Mouse (Mus musculus) left cerebral cortex, postnatal 36 days (tissue): ENCODE measurements around the gene Tagap. TPM values are rescaled to one million over a fixed set of nuclear protein-coding genes. Genes with fewer than 3 reads are reported as not detected.
"Not testable (repeated sequence)": the region's sequence is repeated elsewhere in the genome, so short reads cannot be mapped to it uniquely, and the experiment has no call there.

Source experiments
- DNase-seq, 2 experiments: peaks; one replicate each; pipeline ENCODE4 v3.0.0; 2021 to 2022; ENCODE audit warnings: low spot score in 2 of 2, mixed read lengths in 1 of 2
- intact Hi-C: fragments of 180-260 bp; cut with DNase I; formaldehyde crosslinking; loops from one replicate; pipeline ENCODE4 v1.15.1; 2025
- total RNA-seq, 2 experiments: library from RNA; stranded (reverse); gene quantifications; 2 replicates each; pipeline ENCODE4 v1.2.3; 2021

Tagap gene
- total RNA-seq, 2 experiments from 2014 or later: 5.5 to 6.0 TPM

DNA sequence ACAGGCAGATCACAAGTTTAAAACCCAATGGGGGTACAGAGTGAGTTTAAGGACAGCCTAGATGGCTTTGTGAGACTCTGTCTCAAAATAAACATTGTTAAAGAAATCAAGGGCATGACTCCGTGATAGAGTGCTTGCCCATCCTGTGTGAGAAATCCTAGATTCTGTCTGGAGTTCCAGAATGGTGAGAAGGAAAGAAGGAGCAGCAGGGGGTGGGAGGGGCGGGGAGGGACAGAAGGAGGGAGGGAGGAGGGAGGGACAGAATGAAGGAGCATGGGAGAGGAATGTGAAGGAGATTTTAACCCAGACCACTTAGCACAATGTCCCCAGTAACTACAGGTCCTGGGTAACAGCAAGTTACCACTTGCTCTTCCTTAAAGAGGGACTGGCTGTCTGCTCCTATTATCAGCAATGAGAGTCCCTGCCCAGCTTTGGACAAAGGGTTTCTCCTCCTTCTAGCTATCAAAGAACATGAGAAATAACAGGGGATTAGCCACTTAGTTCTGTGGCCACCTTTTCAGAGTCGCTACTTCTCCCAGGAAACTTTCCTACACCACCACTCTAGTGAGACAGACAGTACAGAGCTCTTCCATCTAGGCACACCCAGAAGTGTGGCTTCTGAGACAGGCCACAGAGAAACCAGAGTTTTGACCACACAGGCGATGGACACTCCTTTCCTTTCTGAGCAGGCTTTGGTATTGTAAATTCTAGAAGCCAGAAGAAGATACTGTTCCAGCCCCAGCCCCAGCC is 19.7 kb upstream of the Tagap start:
- intact Hi-C loops: no loop called here
- DNase-seq: no peak

DNA sequence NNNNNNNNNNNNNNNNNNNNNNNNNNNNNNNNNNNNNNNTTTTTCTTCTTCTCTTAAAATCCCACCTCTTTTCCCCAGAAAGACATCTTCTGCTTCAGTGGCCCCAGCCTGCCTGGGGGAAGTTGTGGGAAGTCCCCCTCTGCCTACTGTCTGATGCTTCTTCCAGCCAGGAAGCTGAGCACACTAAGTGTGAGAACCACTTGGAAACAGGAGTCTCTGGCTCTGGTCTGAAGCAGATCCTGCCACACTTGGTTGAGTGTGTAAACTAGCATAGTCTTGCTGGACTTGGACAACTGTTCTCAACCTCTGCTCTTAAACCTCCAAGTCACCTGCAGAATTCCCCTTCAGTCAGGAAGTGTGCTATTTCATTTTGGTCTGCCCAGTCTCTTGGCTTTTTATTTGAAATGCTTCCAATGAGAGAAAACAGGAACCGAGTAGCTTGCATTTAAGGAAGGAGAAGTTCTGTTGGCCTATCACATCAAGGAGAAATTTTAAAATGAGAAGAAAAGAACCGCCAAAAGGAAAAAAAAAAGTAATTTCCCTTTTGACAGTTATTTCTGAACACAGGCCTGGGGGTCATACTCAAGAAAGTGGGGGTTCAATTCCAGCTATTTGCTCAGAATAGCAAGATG is 11.1 kb upstream of the Tagap start:
- intact Hi-C loops: no loop called here
- no peak for DNase-seq

DNA sequence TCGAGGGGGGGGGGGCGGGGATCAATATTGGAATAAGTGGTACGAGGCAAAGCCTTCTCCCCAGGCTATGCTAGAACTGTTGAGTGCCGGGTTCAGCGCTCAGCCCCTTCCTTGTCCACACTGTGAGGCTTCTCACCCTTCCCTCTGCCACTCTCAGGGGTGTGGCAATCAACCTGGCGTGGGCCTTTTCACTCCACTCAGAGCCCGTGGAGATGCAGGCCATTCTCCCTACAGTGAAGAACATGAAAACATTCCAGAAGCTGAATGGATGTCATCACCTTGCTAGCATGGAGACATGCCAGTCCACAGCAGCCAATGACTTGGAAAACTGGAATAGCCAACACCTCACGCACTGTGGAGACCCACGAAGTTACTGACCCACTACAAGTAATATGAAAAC is 10.0 kb upstream of the Tagap start:
- intact Hi-C loops: no loop called here
- DNase-seq: no peak

- DNase-seq: no peak
- intact Hi-C loops: no loop called here
Observed at GRCm38 (mm10) chr17:7916782-7917574, 8.8 kb upstream of the Tagap start.

DNA sequence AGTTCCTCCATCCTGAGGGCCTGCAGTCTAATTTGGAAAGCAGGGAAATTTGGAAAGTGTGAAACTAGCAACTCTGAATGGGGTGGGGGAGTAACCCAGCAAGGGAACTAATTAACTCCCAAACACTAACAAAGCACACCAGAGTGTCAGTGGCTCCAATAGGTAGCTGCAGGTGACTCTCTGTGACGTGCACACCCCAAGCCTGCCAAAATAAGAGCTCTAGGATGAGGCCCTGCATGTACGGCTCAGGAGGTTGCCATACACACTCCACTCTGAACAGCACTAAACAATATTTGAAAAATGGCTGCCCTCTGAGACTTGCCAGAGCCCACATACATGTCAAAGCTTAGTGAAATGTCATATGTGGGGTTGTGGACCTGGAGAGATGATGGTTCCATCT is 7.4 kb upstream of the Tagap start:
- no peak for DNase-seq

GRCm38 (mm10) chr17:7919209-7919608 is 6.6 kb upstream of the Tagap start:
- intact Hi-C loops: no loop called here
- DNase-seq: no peak

More for the DNA sequence above, 7.4 kb upstream of the Tagap start:
- intact Hi-C loops: no loop called here

- intact Hi-C loops: no loop called here
- no peak for DNase-seq
Observed at GRCm38 (mm10) chr17:7922564-7922963, 3.2 kb upstream of the Tagap start.

- intact Hi-C loops: no loop called here
- DNase-seq: no peak
Observed at GRCm38 (mm10) chr17:7924185-7924725, 1.5 kb upstream of the Tagap start.

GRCm38 (mm10) chr17:7927582-7928535 is 2.1 kb downstream of the Tagap start:
- peak; percentile 47 to 64 for DNase-seq
- intact Hi-C loops: loop anchor here (5.0 kb wide), 1 partner anchor 61 kb away; no protein-coding TSS in a partner anchor

- DNase-seq: no peak
- intact Hi-C loops: loop anchor here (5.0 kb wide), 1 partner anchor 61 kb away; no protein-coding TSS in a partner anchor
Observed at GRCm38 (mm10) chr17:7928662-7929061, 2.9 kb downstream of the Tagap start.

DNA sequence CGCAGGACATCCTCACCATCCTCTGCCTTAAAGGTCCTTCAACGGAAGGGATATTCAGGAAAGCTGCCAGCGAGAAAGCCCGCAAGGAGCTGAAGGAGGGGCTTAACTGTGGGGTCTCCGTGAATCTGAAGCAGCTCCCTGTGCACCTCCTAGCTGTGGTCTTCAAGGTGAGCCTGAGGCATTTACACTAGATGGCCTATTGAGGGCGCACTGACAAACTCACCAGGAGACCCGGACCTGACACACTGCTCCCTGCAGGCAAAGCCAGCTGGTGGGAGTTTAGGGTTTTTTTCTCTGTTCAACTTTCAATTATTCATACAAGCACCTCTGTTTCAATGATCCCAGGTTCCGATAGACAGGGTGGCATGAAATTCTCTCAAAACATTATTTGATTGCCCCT is 3.5 kb downstream of the Tagap start:
- no peak for DNase-seq
- intact Hi-C loops: loop anchor here (5.0 kb wide), 1 partner anchor 62 kb away; no protein-coding TSS in a partner anchor

GRCm38 (mm10) chr17:7931096-7931990 is 5.5 kb downstream of the Tagap start:
- intact Hi-C loops: loop anchor here (10.0 kb wide), 1 partner anchor 977 kb away; no protein-coding TSS in a partner anchor
- no peak for DNase-seq

DNA sequence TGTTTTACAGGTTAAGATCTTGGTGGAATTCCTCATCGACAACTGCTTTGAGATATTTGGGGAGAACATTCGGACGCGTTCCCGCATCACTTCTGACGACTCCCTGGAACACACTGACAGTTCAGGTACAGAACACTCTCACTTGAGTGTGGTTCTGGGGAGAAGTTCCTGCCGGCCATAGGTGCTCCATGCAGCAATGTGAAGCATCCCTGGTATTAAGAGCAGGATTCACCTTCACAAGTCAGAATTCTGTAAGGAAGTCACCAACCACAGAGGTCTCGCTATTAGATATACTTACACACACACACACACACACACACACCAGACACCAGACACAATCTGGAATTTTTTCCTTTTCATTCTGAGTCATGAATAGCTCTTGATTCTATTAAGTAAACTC is 6.3 kb downstream of the Tagap start:
- intact Hi-C loops: loop anchor here (10.0 kb wide), 1 partner anchor 977 kb away; no protein-coding TSS in a partner anchor

GRCm38 (mm10) chr17:7939640-7940039 is 13.8 kb downstream of the Tagap start:
- peak; percentile 18 to 34 for DNase-seq
- intact Hi-C loops: loop anchor here (10.0 kb wide), 1 partner anchor 985 kb away; no protein-coding TSS in a partner anchor

More for the DNA sequence above, 6.3 kb downstream of the Tagap start:
- DNase-seq: not testable (repeated sequence)

DNA sequence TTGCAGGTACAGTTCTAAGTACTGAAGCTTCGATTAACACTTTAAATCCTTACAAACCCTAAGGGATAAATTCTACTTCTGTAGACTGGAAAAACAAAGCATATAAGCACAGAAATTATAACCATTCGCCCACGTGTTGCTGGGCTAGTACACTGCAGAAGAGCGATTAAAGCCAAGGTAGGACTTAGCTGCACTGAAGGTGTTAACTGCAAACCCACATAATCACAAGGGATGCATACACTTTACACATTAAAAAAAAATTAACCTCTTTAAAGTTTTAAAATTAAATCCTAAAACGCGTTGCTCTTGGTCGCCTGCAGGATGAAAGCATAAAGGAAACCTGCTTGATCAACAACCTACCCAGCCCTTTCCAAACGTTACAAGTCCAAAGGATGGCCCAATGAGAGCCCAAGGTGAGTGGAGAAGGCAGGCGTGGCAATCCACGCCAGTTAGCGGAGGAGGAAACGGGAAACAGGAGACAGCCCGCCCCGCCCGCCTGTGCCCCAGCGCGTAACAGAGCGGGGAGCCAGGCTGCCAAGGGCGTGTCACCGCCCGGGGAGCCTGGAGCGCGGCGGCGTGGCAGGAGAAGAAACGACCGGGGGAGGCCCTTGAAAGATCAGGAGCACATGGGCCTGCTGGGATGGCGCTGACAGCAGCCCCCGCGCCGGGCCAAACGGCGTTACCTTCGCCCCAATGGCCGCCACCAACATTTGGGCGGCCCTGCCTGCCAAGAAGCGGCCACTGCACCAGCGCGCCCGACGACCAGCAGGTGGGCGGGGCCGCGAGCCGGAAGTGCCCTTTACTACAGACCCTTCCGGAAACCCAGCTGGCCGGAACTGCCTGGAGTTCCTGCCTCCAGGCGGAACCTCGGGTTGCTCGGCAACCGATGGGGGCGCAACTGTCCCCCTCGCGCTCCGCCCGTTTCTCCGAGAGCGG is 19.6 kb downstream of the Tagap start, which contains the start of gene Rsph3a:
Gene Rsph3a, plus strand, starts transcription at position 498 of the 936 bp plus-strand sequence.
- peak; percentile 82 to 86 for DNase-seq
- intact Hi-C loops: not testable (repeated sequence)

DNA sequence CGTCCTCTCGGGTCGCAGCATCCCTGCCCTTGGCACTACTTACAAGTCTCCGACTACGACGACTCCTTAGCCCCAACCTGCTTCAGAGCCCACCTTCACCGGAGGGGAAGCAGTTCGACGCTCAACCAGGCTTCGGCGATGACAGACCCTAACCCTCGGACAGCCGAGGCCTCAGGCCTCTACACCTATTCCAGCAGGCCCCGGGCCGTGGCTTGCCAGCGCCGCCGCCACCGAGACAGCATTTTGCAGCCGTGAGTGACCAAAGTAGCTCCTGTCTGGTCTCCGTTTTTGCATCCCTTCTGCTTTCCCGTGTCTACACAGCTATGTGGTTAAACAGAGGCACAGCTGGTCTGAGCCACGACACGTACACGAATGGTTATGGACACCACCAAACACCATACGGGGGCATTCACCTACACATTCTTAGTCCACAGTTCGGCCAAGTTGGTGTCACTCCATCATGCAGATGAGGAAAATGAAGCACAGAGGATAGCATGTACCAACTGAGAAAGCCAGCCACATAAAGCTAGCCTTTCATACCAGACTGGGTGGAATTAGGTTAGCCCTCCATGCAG is 20.3 kb downstream of the Tagap start:
- DNase-seq, intact Hi-C loops: not testable (repeated sequence)
